Mouse (Mus musculus) midbrain, embryonic 10.5 days (tissue): ENCODE data around the gene Ccl9. TPM values are rescaled to one million over a fixed set of nuclear protein-coding genes. Genes with fewer than 3 reads are reported as not detected.

Experiments
- polyA plus RNA-seq: library from polyadenylated mRNA; unstranded; fragments of >200 nt; fragmentation: Nextera tagmentation; extraction: Ambion mirVana; gene quantifications from 2 replicates; pipeline ENCODE4 v1.2.1, GENCODE M21; 2016

Ccl9 gene
- polyA plus RNA-seq, 1 experiment from 2014 or later: 1.2 TPM

Other genes with a start within 250 kb of the Ccl9 start
- 3.9 and 6.5 TPM in 2 replicates for gene Rasl10b, start 169.5 kb downstream of the Ccl9 start, polyA plus RNA-seq
- gene Gas2l2, start 149.2 kb downstream of the Ccl9 start, polyA plus RNA-seq: 0.09 TPM in 1 of 2 replicates, not detected in the other
- gene 1700020L24Rik, start 141.0 kb downstream of the Ccl9 start, polyA plus RNA-seq: 0.54 TPM in 1 of 2 replicates, not detected in the other
- 1.2 and 1.6 TPM in 2 replicates for gene Mmp28, start 115.6 kb downstream of the Ccl9 start, polyA plus RNA-seq
- gene Taf15, start 105.5 kb downstream of the Ccl9 start, polyA plus RNA-seq: 11.2 and 12.6 TPM in 2 replicates
- gene Heatr9, start 56.5 kb downstream of the Ccl9 start, polyA plus RNA-seq: not detected in 2 replicates
- not detected in 2 replicates for gene Ccl5, start 48.1 kb downstream of the Ccl9 start, polyA plus RNA-seq
- 1.7 and 2.1 TPM in 2 replicates for gene Ccl6, start 14.5 kb upstream of the Ccl9 start, polyA plus RNA-seq
- gene Rpl9-ps1, start 67.0 kb upstream of the Ccl9 start, polyA plus RNA-seq: not detected in 2 replicates
- gene Ccl3, start 70.7 kb upstream of the Ccl9 start, polyA plus RNA-seq: 0.97 and 1.3 TPM in 2 replicates
- gene Ccl4, start 83.9 kb upstream of the Ccl9 start, polyA plus RNA-seq: 0.57 TPM in 1 of 2 replicates, not detected in the other
- not detected in 2 replicates for gene Wfdc17, start 125.4 kb upstream of the Ccl9 start, polyA plus RNA-seq
- gene Wfdc18, start 130.4 kb upstream of the Ccl9 start, polyA plus RNA-seq: not detected in 2 replicates
- not detected in 2 replicates for gene Wfdc21, start 168.3 kb upstream of the Ccl9 start, polyA plus RNA-seq
- 31.0 and 35.1 TPM in 2 replicates for gene Heatr6, start 175.1 kb upstream of the Ccl9 start, polyA plus RNA-seq